ENCODE assay signal across 8 mouse cellular contexts in the genomic region with DNA sequence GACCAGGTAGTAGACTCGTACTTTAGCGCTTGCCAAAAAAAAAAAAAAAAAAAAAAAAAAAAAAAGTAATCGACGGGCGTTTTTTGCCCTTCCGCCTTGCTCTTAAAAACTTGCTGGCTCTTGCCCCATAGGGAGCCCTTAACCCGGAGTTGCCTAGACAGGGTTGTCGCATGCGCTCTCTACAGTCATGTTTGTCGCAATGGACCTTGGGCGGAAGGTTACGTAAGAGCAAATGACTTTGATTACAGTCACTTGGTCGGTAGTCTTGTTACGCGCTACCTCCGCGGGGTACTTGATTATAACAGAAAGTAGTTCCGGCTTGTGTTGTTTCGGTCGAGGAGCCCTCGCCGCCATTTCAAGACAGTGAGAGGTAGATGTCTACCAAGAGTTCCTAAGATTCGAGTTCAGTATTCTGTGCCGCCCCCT. TPM values are rescaled to one million over a fixed set of nuclear protein-coding genes. Genes with fewer than 3 reads are reported as not detected.
DNase-seq lines count a peak whose midpoint lies in the region; ATAC-seq and TF ChIP-seq lines count a peak whose summit lies in the region.

A gene (plus strand): TSS at position 320 of the 426 bp plus-strand sequence.

- H3K4me1 ChIP-seq in erythroblast, embryonic 14.5 days (ENCODE audit: control insufficient read depth) = peaks cover 13% of the 10 kb centered on the region
- H3K4me1 ChIP-seq in heart, embryonic 11.5 days (ENCODE audit: control insufficient read depth, insufficient read depth, low read length) = no peaks in the 10 kb centered on the region
- 0 out of 2 replicates have a peak, but pooled peaks cover 4% of the 10 kb centered on the region for H3K4me1 ChIP-seq in kidney, embryonic 16.5 days (ENCODE audit: insufficient read depth, low read length)
- H3K4me1 ChIP-seq in liver, adult 2 months (ENCODE audit: control insufficient read depth, insufficient read depth, low read length) = peaks cover 11% of the 10 kb centered on the region

- ATAC-seq in heart, embryonic 11.5 days (replicated peaks; ENCODE audit: insufficient number of reproducible peaks, low FRiP score, low TSS enrichment) = peak; percentile 80; the same call in 1 of the 2 replicates
- peak; percentile 96 for ATAC-seq in kidney, embryonic 16.5 days (ENCODE audit: low FRiP score, low TSS enrichment)

- H3K27me3 ChIP-seq in C2C12 (ENCODE audit: control insufficient read depth, insufficient read depth, insufficient read length) = no peaks in the 10 kb centered on the region
- peaks cover 12% of the 10 kb centered on the region for H3K27me3 ChIP-seq in erythroblast, embryonic 14.5 days (ENCODE audit: control insufficient read depth)
- H3K27me3 ChIP-seq in heart, embryonic 11.5 days (ENCODE audit: control insufficient read depth, insufficient read depth, low read length) = peaks cover 8% of the 10 kb centered on the region; the same call in 1 of the 2 replicates
- H3K27me3 ChIP-seq in kidney, embryonic 16.5 days (ENCODE audit: insufficient read depth, low read length) = peaks cover 27% of the 10 kb centered on the region; the same call in 1 of the 2 replicates
- H3K27me3 ChIP-seq in liver, adult 2 months (ENCODE audit: control insufficient read depth, insufficient read depth, low read length) = no peaks in the 10 kb centered on the region
- no peaks in the 10 kb centered on the region for H3K27me3 ChIP-seq in myocyte (ENCODE audit: control insufficient read depth, insufficient read depth, insufficient read length)
- no peaks in the 10 kb centered on the region for H3K27me3 ChIP-seq in splenic B cell, adult 2 months (ENCODE audit: control insufficient read depth, insufficient read depth, low read length, poor library complexity, severe bottlenecking)

- H3K4me3 ChIP-seq in C2C12 (ENCODE audit: insufficient read depth, poor library complexity, severe bottlenecking) (peak within 1 kb of the TSS; percentile 61), myocyte (peak within 1 kb of the TSS; percentile 78)
- peak within 1 kb of the TSS; percentile 78 for H3K4me3 ChIP-seq in erythroblast, embryonic 14.5 days (replicated peaks)
- peak within 1 kb of the TSS; percentile 76 for H3K4me3 ChIP-seq in heart, embryonic 11.5 days (ENCODE audit: low read depth, low read length)
- H3K4me3 ChIP-seq in kidney, embryonic 16.5 days (ENCODE audit: low read length) = peak within 1 kb of the TSS; percentile 79
- H3K4me3 ChIP-seq in liver, adult 2 months (ENCODE audit: insufficient read depth, low read depth, low read length) = peak within 1 kb of the TSS; percentile 93

- H3K79me2 ChIP-seq in C2C12 (ENCODE audit: control insufficient read depth, insufficient read depth) = peaks cover 49% of the 10 kb centered on the region
- H3K79me2 ChIP-seq in liver, adult 2 months (ENCODE audit: control insufficient read depth, insufficient read depth, low read length) = peaks cover 10% of the 10 kb centered on the region; the same call in 1 of the 2 replicates
- peaks cover 47% of the 10 kb centered on the region for H3K79me2 ChIP-seq in myocyte (ENCODE audit: control insufficient read depth, insufficient read depth)

- peak within 1 kb of the TSS; percentile 72 for H3K4me2 ChIP-seq in heart, embryonic 11.5 days
- peak within 1 kb of the TSS; percentile 62 for H3K4me2 ChIP-seq in kidney, embryonic 16.5 days (replicated peaks; ENCODE audit: low read depth, low read length)
- peak within 1 kb of the TSS; percentile 87 for H3K4me2 ChIP-seq in myocyte (ENCODE audit: low read depth)

- H3K27ac ChIP-seq in heart, embryonic 11.5 days (ENCODE audit: low read depth, low read length) = peak within 1 kb of the TSS; percentile 79
- peak within 1 kb of the TSS; percentile 85 for H3K27ac ChIP-seq in kidney, embryonic 16.5 days (ENCODE audit: low read length)
- peak within 1 kb of the TSS; percentile 89 for H3K27ac ChIP-seq in liver, adult 2 months (replicated peaks; ENCODE audit: insufficient read depth, low read depth, low read length)

- no peak for TF ChIP-seq POLR2A in brain, embryonic 14.5 days (IDR thresholded peaks at IDR 0.05; ENCODE audit: borderline replicate concordance, extremely low read depth, insufficient read depth, insufficient read length, poor library complexity, severe bottlenecking)
- TF ChIP-seq POLR2A in liver, adult 2 months (IDR thresholded peaks at IDR 0.05; ENCODE audit: extremely low read depth, insufficient read depth, low read length) = peak; percentile 25; the same call in 1 of the 2 replicates
- TF ChIP-seq POLR2A in myocyte (IDR thresholded peaks at IDR 0.05; ENCODE audit: insufficient read length, low read depth) = peak; percentile 33

- peaks cover 5% of the 10 kb centered on the region for H3K9me3 ChIP-seq in erythroblast, embryonic 14.5 days (ENCODE audit: control insufficient read depth, low read length)
- H3K9me3 ChIP-seq in heart, embryonic 11.5 days (replicated peaks; ENCODE audit: control insufficient read depth, low read length) = no peaks in the 10 kb centered on the region
- no peaks in the 10 kb centered on the region for H3K9me3 ChIP-seq in kidney, embryonic 16.5 days (ENCODE audit: low read length)

- TF ChIP-seq CTCF in C2C12 (IDR thresholded peaks at IDR 0.05; ENCODE audit: control insufficient read depth, insufficient read depth, insufficient read length) = no peak
- no peak for TF ChIP-seq CTCF in brain, embryonic 14.5 days (IDR thresholded peaks at IDR 0.05; ENCODE audit: borderline replicate concordance, extremely low read depth, insufficient read depth, insufficient read length)
- TF ChIP-seq CTCF in liver, adult 2 months (IDR thresholded peaks at IDR 0.05; ENCODE audit: low read depth, low read length) = no peak

- peak within 1 kb of the TSS; percentile 92 for H3K9ac ChIP-seq in heart, embryonic 11.5 days (ENCODE audit: low read depth, low read length)
- peak within 1 kb of the TSS; percentile 91 for H3K9ac ChIP-seq in kidney, embryonic 16.5 days (replicated peaks; ENCODE audit: low read length)
- peak within 1 kb of the TSS; percentile 99 for H3K9ac ChIP-seq in liver, adult 2 months (ENCODE audit: low read depth, low read length)

- H3K36me3 ChIP-seq in C2C12 (ENCODE audit: control insufficient read depth, insufficient read depth) = peaks cover 9% of the 10 kb centered on the region
- peaks cover 19% of the 10 kb centered on the region for H3K36me3 ChIP-seq in erythroblast, embryonic 14.5 days (ENCODE audit: control insufficient read depth)
- no peaks in the 10 kb centered on the region for H3K36me3 ChIP-seq in heart, embryonic 11.5 days (ENCODE audit: control insufficient read depth, insufficient read depth, low read length)
- H3K36me3 ChIP-seq in kidney, embryonic 16.5 days (ENCODE audit: insufficient read depth, low read length) = peaks cover 3% of the 10 kb centered on the region; the same call in 1 of the 2 replicates
- H3K36me3 ChIP-seq in liver, adult 2 months (ENCODE audit: control insufficient read depth, insufficient read depth, low read length) = peaks cover 6% of the 10 kb centered on the region; the same call in 1 of the 2 replicates
- no peaks in the 10 kb centered on the region for H3K36me3 ChIP-seq in myocyte (ENCODE audit: control insufficient read depth, insufficient read depth)
- peaks cover 3% of the 10 kb centered on the region; the same call in 1 of the 2 replicates for H3K36me3 ChIP-seq in splenic B cell, adult 2 months (ENCODE audit: control insufficient read depth, insufficient read depth, low read length, poor library complexity, severe bottlenecking)

- DNase-seq in brain, embryonic 14.5 days (ENCODE audit: low read depth) = peak; percentile 98
- DNase-seq in liver, adult 2 months (ENCODE audit: extremely low read depth, low read depth, low spot score) = peak; percentile 97
- DNase-seq in splenic B cell, adult 2 months (ENCODE audit: low read depth, low spot score) = peak; percentile 96

- WGBS in heart, embryonic 11.5 days (ENCODE audit: insufficient replicate concordance) = 12% methylated on average over 24 of the region's 24 CpGs
- 21% methylated on average over 24 of the region's 24 CpGs for WGBS in kidney, embryonic 16.5 days
- WGBS in liver, adult 2 months = under 1% methylated on average over 24 of the region's 24 CpGs

- peaks cover 46% of the 10 kb centered on the region for H3K79me3 ChIP-seq in C2C12 (ENCODE audit: low read depth)

- H3ac ChIP-seq in C2C12 (ENCODE audit: control insufficient read depth, insufficient read length, low read depth) (peak within 1 kb of the TSS; percentile 72), myocyte (ENCODE audit: control insufficient read depth, insufficient read length) (peak within 1 kb of the TSS; percentile 14)

TF ChIP-seq in C2C12, 6 proteins besides CTCF, POLR2A, EP300 and RAD21:
- TF ChIP-seq USF1 (IDR thresholded peaks at IDR 0.05; ENCODE audit: low read depth) = no peak
- TF ChIP-seq CEBPB (IDR thresholded peaks at IDR 0.05; ENCODE audit: low read depth) = peak; percentile 70
- TF ChIP-seq MAX (IDR thresholded peaks at IDR 0.05) = peak; percentile 57

TF ChIP-seq in myocyte, 11 proteins besides CTCF, POLR2A, EP300 and RAD21:
- no peak for TF ChIP-seq REST (IDR thresholded peaks at IDR 0.05; ENCODE audit: insufficient read depth, insufficient read length)
- TF ChIP-seq TCF3 (IDR thresholded peaks at IDR 0.05; ENCODE audit: insufficient read length, low read depth) = no peak
- TF ChIP-seq POLR2AphosphoS2 (IDR thresholded peaks at IDR 0.05; ENCODE audit: insufficient read length, low read depth) = peak; percentile 48
- peak; percentile 75; the same call in 1 of the 2 replicates for TF ChIP-seq CEBPB (IDR thresholded peaks at IDR 0.05; ENCODE audit: insufficient read depth, poor library complexity, severe bottlenecking)

RNA-seq across cellular contexts. Expression of the gene that starts here (rescaled TPM):
- polyA plus RNA-seq in C2C12 (2012; fragmentation: generic; extraction: Trizol) (14.2 TPM), myocyte (2012; fragmentation: generic; extraction: Trizol) (33.5 TPM)
- polyA plus RNA-seq in brain, embryonic 14.5 days (2012; rRNA removed) = 339 and 474 TPM in 2 replicates
- polyA plus RNA-seq in erythroblast, embryonic 14.5 days (2012) = 0.14 and 0.38 TPM in 2 replicates
- 129 and 145 TPM in 2 replicates for polyA plus RNA-seq in heart, embryonic 11.5 days (2014; fragmentation: Nextera tagmentation; extraction: Ambion mirVana)
- 159 and 180 TPM in 2 replicates for polyA plus RNA-seq in kidney, embryonic 16.5 days (2015; fragmentation: Nextera tagmentation; extraction: Ambion mirVana)
- 61.4 and 69.3 TPM in 2 replicates for total RNA-seq in liver, adult 2 months (2014; rRNA removed)
- 18.9 and 28.3 TPM in 2 replicates for polyA plus RNA-seq in liver, adult 2 months (2012; rRNA removed)

Comparison
In these comparisons a context has a peak if more than half of its experiments do, and no peak if none do; other contexts are left out.
1. Peak in every context shown above with its lines: DNase-seq, ATAC-seq, H3K4me3 ChIP-seq and H3K27ac ChIP-seq.
2. RNA of the gene that starts here (polyA plus RNA-seq): 339 to 474 TPM in brain, embryonic 14.5 days, 159 to 180 TPM in kidney, embryonic 16.5 days, 129 to 145 TPM in heart, embryonic 11.5 days, 33.5 TPM in myocyte (single experiment), 18.9 to 28.3 TPM in liver, adult 2 months and 14.2 TPM in C2C12 (single experiment); 0.14 to 0.38 TPM in erythroblast, embryonic 14.5 days; every median in the first group is over 10 times any median in the second.